Mouse (Mus musculus) erythroblast, embryonic 14.5 days (primary cell): Measurements from ENCODE around the gene Pold2.

Experiments
- GATA1 ChIP-seq: IDR thresholded peaks from 2 replicates; pipeline ENCODE4 v1.6.1; 2012; ENCODE audit warnings: low read length, inconsistent platforms, mixed read lengths
- TAL1 ChIP-seq: IDR thresholded peaks from 3 replicates; pipeline ENCODE4 v1.6.1; 2012; ENCODE audit warnings: low read length, inconsistent platforms, mixed read lengths

DNA sequence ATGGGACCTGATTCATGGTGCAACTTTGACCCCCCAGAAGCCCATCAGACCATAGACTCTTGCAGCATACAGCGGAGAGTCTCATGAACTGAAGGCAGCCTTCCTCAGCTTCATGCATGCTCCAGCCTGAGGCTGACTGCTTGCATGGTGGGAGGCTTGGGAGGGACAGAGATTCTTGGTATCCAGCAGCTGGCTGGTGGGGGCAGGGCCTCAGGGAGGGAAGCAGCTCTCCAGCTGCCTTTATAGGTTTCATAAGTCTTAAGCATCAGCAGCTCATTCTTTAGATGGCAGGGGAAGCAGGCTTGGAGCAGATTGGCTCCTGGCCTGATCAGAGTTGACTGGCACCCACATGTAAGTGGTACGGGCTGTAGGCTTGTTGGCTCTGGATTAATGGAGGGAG lies 10.9 kb downstream of the Pold2 start:
- TF ChIP-seq GATA1: no peak
- TF ChIP-seq TAL1: no peak
